Mouse (Mus musculus) olfactory bulb, adult 2 months (tissue): ENCODE data around the gene Zc3h8. TPM values are rescaled to one million over a fixed set of nuclear protein-coding genes. Genes with fewer than 3 reads are reported as not detected.

Experiments used
- H3K27ac ChIP-seq: fragments of 200-500 bp; 2 replicates; pipeline ENCODE4 v1.5.1; 2012; ENCODE audit warnings: low read depth, low read length; ENCODE audit not compliant: insufficient read depth
- H3K4me1 ChIP-seq: fragments of 200-500 bp; 2 replicates; pipeline ENCODE4 v1.6.1; 2012; ENCODE audit warnings: low read length; ENCODE audit not compliant: control insufficient read depth, insufficient read depth
- H3K4me3 ChIP-seq: fragments of 200-500 bp; 2 replicates; pipeline ENCODE4 v1.5.1; 2012; ENCODE audit warnings: mild to moderate bottlenecking, low read depth, low read length, moderate library complexity; ENCODE audit not compliant: insufficient read depth
- CTCF ChIP-seq: fragments of 200-500 bp; IDR thresholded peaks from 2 replicates; pipeline ENCODE4 v1.5.1; 2012; ENCODE audit warnings: low read depth, mild to moderate bottlenecking, low read length, moderate library complexity; ENCODE audit not compliant: insufficient read depth
- POLR2A ChIP-seq: fragments of 200-500 bp; IDR thresholded peaks from 2 replicates; pipeline ENCODE4 v1.6.1; 2012; ENCODE audit warnings: mild to moderate bottlenecking, low read depth, low read length, moderate library complexity; ENCODE audit not compliant: insufficient read depth
- WGBS: fragments of 180-500 bp; shearing (Covaris S2); methylation state at CpG from one replicate; pipeline ENCODE4 v1.1.7; 2018; 5-methylcytosine and 5-hydroxymethylcytosine counted together
- polyA plus RNA-seq: library from polyadenylated mRNA; stranded (reverse); fragments of >200 nt; gene quantifications from 2 replicates; pipeline ENCODE4 v1.2.4, GENCODE M21; 2012; ENCODE audit warnings: low replicate concordance; ENCODE audit not compliant: missing spikeins, insufficient read depth, insufficient read length

Gene Zc3h8
- polyA plus RNA-seq, 1 experiment, result not detected

GRCm38 (mm10) chr2:128903661-128904060, 40.2 kb downstream of the Zc3h8 start:
- H3K27ac ChIP-seq, result no peak overlapping the region
- 86% methylated on average over 3 of the region's 3 CpGs for WGBS

GRCm38 (mm10) chr2:128902843-128903242, 41.0 kb downstream of the Zc3h8 start:
- no peak overlapping the region for H3K4me3 ChIP-seq
- no peak for TF ChIP-seq POLR2A
- no peak for TF ChIP-seq CTCF
- WGBS, result 92% methylated on average over 6 of the region's 6 CpGs

More at GRCm38 (mm10) chr2:128903661-128904060, 40.2 kb downstream of the Zc3h8 start:
- TF ChIP-seq POLR2A, result no peak
- TF ChIP-seq CTCF, result no peak
- Histone ChIP-seq H3K4me1 (no peaks in the 10 kb centered on the region), H3K4me3 (no peak overlapping the region)

GRCm38 (mm10) chr2:128892180-128892721, 51.6 kb downstream of the Zc3h8 start:
- H3K4me1 ChIP-seq, result peaks cover 4% of the 10 kb centered on the region
- peak overlapping the region; percentile 16 for H3K4me3 ChIP-seq
- 3% methylated on average over 37 of the region's 37 CpGs for WGBS
- no peak for TF ChIP-seq CTCF
- TF ChIP-seq POLR2A, result no peak
- H3K27ac ChIP-seq, result no peak overlapping the region

More at GRCm38 (mm10) chr2:128902843-128903242, 41.0 kb downstream of the Zc3h8 start:
- Histone ChIP-seq H3K27ac (no peak overlapping the region), H3K4me1 (no peaks in the 10 kb centered on the region)

- no peak overlapping the region for H3K27ac ChIP-seq
These were observed 53.1 kb downstream of the Zc3h8 start for GRCm38 (mm10) chr2:128890661-128891335.

GRCm38 (mm10) chr2:128887866-128888550, 55.9 kb downstream of the Zc3h8 start:
- no peak for TF ChIP-seq CTCF
- no peak for TF ChIP-seq POLR2A
- Histone ChIP-seq H3K4me1 (peaks cover 4% of the 10 kb centered on the region), H3K27ac (no peak overlapping the region), H3K4me3 (no peak overlapping the region)
- 61% methylated on average over 6 of the region's 6 CpGs for WGBS

More at GRCm38 (mm10) chr2:128890661-128891335, 53.1 kb downstream of the Zc3h8 start:
- TF ChIP-seq POLR2A (no peak), CTCF (no peak)
- 88% methylated on average over 4 of the region's 4 CpGs for WGBS
- Histone ChIP-seq H3K4me1 (peaks cover 4% of the 10 kb centered on the region), H3K4me3 (no peak overlapping the region)

- TF ChIP-seq POLR2A (no peak), CTCF (no peak)
- Histone ChIP-seq H3K4me1 (no peaks in the 10 kb centered on the region), H3K4me3 (no peak overlapping the region), H3K27ac (no peak overlapping the region)
- 41% methylated on average over 8 of the region's 8 CpGs for WGBS
These were observed 58.6 kb downstream of the Zc3h8 start for GRCm38 (mm10) chr2:128885225-128885811.

- no peaks in the 10 kb centered on the region for H3K4me1 ChIP-seq
- WGBS, result 76% methylated on average over 4 of the region's 4 CpGs
- TF ChIP-seq POLR2A, result no peak
- TF ChIP-seq CTCF, result no peak
These were observed 62.6 kb downstream of the Zc3h8 start for GRCm38 (mm10) chr2:128881236-128881635.

More at GRCm38 (mm10) chr2:128881236-128881635, 62.6 kb downstream of the Zc3h8 start:
- Histone ChIP-seq H3K4me3 (no peak overlapping the region), H3K27ac (no peak overlapping the region)

Other genes starting within 250 kb of the Zc3h8 start
- not detected in 2 replicates for gene Mertk, start 245.1 kb downstream of the Zc3h8 start, polyA plus RNA-seq
- not detected in 2 replicates for gene Tmem87b, start 126.0 kb downstream of the Zc3h8 start, polyA plus RNA-seq
- not detected in 2 replicates for gene Fbln7, start 81.1 kb downstream of the Zc3h8 start, polyA plus RNA-seq
- not detected in 2 replicates for gene Zc3h6, start 23.3 kb upstream of the Zc3h8 start, polyA plus RNA-seq
- gene Gm10762, start 23.6 kb upstream of the Zc3h8 start, polyA plus RNA-seq, result not detected in 2 replicates
- not detected in 2 replicates for gene Vinac1, start 104.1 kb upstream of the Zc3h8 start, polyA plus RNA-seq
- not detected in 2 replicates for gene Ttl, start 121.9 kb upstream of the Zc3h8 start, polyA plus RNA-seq
- not detected in 2 replicates for gene Polr1b, start 156.9 kb upstream of the Zc3h8 start, polyA plus RNA-seq
- gene Chchd5, start 185.6 kb upstream of the Zc3h8 start, polyA plus RNA-seq, result not detected in 2 replicates